Mouse (Mus musculus) myocyte (in vitro differentiated cells): ENCODE data around the gene Cfap54.

Experiments
- CEBPB ChIP-seq: IDR thresholded peaks from 2 replicates; pipeline ENCODE4 v1.6.1; 2011; ENCODE audit warnings: mild to moderate bottlenecking, moderate library complexity; ENCODE audit not compliant: poor library complexity, insufficient read depth, severe bottlenecking
- E2F4 ChIP-seq: IDR thresholded peaks from one replicate; pipeline ENCODE4 v1.6.1; 2011; ENCODE audit warnings: mild to moderate bottlenecking, control low read depth, moderate library complexity; ENCODE audit not compliant: insufficient read depth
- MAX ChIP-seq: IDR thresholded peaks from one replicate; pipeline ENCODE4 v1.6.1; 2011; ENCODE audit warnings: low read depth, mild to moderate bottlenecking, control low read depth
- MYOD1 ChIP-seq, 3 experiments: IDR thresholded peaks; one replicate each; pipeline ENCODE4 v1.6.1; 2011; ENCODE audit warnings: control low read depth in 2 of 3, low read depth in 2 of 3, mild to moderate bottlenecking in 2 of 3, moderate library complexity in 1 of 3; ENCODE audit not compliant: insufficient read length in 2 of 3, control insufficient read depth in 1 of 3
- MYOG ChIP-seq, 3 experiments: IDR thresholded peaks; one replicate each; pipeline ENCODE4 v1.6.1; 2011; ENCODE audit warnings: control low read depth in 2 of 3, low read depth in 2 of 3, mild to moderate bottlenecking in 2 of 3; ENCODE audit not compliant: insufficient read length in 2 of 3, control insufficient read depth in 1 of 3, insufficient read depth in 1 of 3
- POLR2A ChIP-seq: IDR thresholded peaks from one replicate; pipeline ENCODE4 v1.6.1; 2011; ENCODE audit warnings: low read depth, mild to moderate bottlenecking, control low read depth, moderate library complexity; ENCODE audit not compliant: insufficient read length
- POLR2AphosphoS2 ChIP-seq: IDR thresholded peaks from one replicate; pipeline ENCODE4 v1.6.1; 2011; ENCODE audit warnings: low read depth, control low read depth; ENCODE audit not compliant: insufficient read length
- SRF ChIP-seq: IDR thresholded peaks from one replicate; pipeline ENCODE4 v1.6.1; 2011; ENCODE audit warnings: low read depth; ENCODE audit not compliant: control insufficient read depth, insufficient read length
- TCF12 ChIP-seq: IDR thresholded peaks from one replicate; pipeline ENCODE4 v1.6.1; 2011; ENCODE audit warnings: mild to moderate bottlenecking, control low read depth; ENCODE audit not compliant: poor library complexity, insufficient read depth, severe bottlenecking
- TCF3 ChIP-seq: IDR thresholded peaks from one replicate; pipeline ENCODE4 v1.6.1; 2011; ENCODE audit warnings: low read depth, control low read depth; ENCODE audit not compliant: insufficient read length
- USF1 ChIP-seq: IDR thresholded peaks from one replicate; pipeline ENCODE4 v1.6.1; 2011; ENCODE audit warnings: low read depth, mild to moderate bottlenecking, control low read depth, moderate library complexity

DNA sequence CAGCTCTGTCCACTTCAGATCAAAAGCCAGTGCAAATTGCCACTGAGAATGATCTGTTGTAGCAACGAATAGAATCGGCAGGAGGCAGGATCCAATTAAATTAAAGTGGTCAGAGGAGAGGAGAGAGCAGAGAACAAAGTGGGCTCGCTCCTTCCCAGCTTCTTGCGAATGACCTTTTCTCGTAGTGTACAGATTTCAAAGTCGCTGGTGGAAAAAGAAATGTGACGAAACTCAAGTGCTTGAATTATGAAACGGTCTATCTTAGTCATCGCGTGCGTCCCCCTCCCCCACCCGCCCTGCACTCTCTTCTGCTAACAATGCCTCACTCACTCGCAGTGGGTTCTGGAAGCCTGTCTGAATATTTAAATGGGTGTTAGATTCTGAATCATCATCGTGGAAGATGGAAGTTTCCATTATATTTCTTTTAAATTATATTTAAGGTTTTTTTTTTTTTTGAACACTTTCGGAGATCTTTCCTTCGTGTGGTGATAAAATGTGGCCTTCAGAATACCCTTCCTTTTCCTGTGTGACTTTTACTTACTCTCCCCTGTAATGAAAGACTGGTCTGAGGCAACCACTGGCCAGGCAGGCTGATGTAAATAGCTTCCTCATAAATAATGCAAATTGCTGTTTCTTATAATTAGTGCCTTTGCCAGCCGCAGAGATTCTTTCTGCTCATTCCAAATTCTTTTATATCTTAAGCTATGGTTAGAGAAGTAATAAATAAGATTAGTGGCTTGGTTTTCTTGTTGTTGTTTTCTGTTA lies 2.0 kb upstream of the Cfap54 start:
- TF ChIP-seq POLR2A (no peak), TCF12 (no peak), POLR2AphosphoS2 (no peak), USF1 (no peak), E2F4 (no peak), TCF3 (no peak), MAX (no peak), MYOG (IDR thresholded peaks at IDR 0.05; ENCODE audit: control insufficient read depth in 1 of 3, insufficient read depth in 1 of 3, insufficient read length in 2 of 3, low read depth in 2 of 3) (no peak), CEBPB (no peak), MYOD1 (IDR thresholded peaks at IDR 0.05; ENCODE audit: control insufficient read depth in 1 of 3, insufficient read length in 2 of 3, low read depth in 2 of 3) (no peak), SRF (no peak)
